Mouse (Mus musculus) frontal cortex, postnatal 10 days (tissue): ENCODE measurements around the gene Chst15.

Experiments used
- DNase-seq, 2 experiments: peaks; one replicate each; pipeline ENCODE4 v3.0.0; 2022; ENCODE audit warnings: low spot score in 2 of 2, mixed read lengths in 1 of 2

Chst15 gene

GRCm38 (mm10) chr7:132227075-132227640 lies 89.9 kb downstream of the Chst15 start:
- DNase-seq, result no peak

- DNase-seq, result peak; percentile 47 to 85
Observed at GRCm38 (mm10) chr7:132226379-132227074, 90.5 kb downstream of the Chst15 start.

GRCm38 (mm10) chr7:132223452-132224141 lies 93.4 kb downstream of the Chst15 start:
- no peak for DNase-seq

- no peak for DNase-seq
Observed at GRCm38 (mm10) chr7:132214031-132214430, 103.0 kb downstream of the Chst15 start.

- peak; percentile 54 to 82 for DNase-seq
Observed at GRCm38 (mm10) chr7:132213460-132213859, 103.6 kb downstream of the Chst15 start.

GRCm38 (mm10) chr7:132211920-132212701 lies 104.9 kb downstream of the Chst15 start:
- DNase-seq, result peak in 1 of 2 experiments; percentile 47

GRCm38 (mm10) chr7:132210616-132211015 lies 106.4 kb downstream of the Chst15 start:
- DNase-seq, result no peak

- peak in 1 of 2 experiments; percentile 57 for DNase-seq
Observed at GRCm38 (mm10) chr7:132208946-132209651, 107.9 kb downstream of the Chst15 start.

- no peak for DNase-seq
Observed at GRCm38 (mm10) chr7:132204073-132204612, 112.9 kb downstream of the Chst15 start.

GRCm38 (mm10) chr7:132199686-132200085 lies 117.3 kb downstream of the Chst15 start:
- no peak for DNase-seq

GRCm38 (mm10) chr7:132198806-132199205 lies 118.2 kb downstream of the Chst15 start:
- no peak for DNase-seq

GRCm38 (mm10) chr7:132197817-132198475 lies 119.1 kb downstream of the Chst15 start:
- no peak for DNase-seq

GRCm38 (mm10) chr7:132196581-132196980 lies 120.4 kb downstream of the Chst15 start:
- no peak for DNase-seq

GRCm38 (mm10) chr7:132193606-132194005 lies 123.4 kb downstream of the Chst15 start:
- DNase-seq, result no peak

- no peak for DNase-seq
Observed at GRCm38 (mm10) chr7:132187456-132187855, 129.6 kb downstream of the Chst15 start.
